In genomic region chr8:90794990-90795861, GRCm38 (mm10) we compare ENCODE assay signal across 8 mouse cellular contexts. TPM values are rescaled to one million over a fixed set of nuclear protein-coding genes. Genes with fewer than 3 reads are reported as not detected.
DNase-seq lines count a peak whose midpoint lies in the region; ATAC-seq lines count a peak whose summit lies in the region.

No protein-coding gene starts in this region.

- peak; percentile 45 for ATAC-seq in forebrain, embryonic 16.5 days
- no peak for ATAC-seq in hindbrain, embryonic 12.5 days (ENCODE audit: low FRiP score)
- ATAC-seq in erythroblast, adult 5-6 weeks (replicated peaks; ENCODE audit: low FRiP score, poor library complexity, severe bottlenecking): no peak

- no peak overlapping the region for H3K27ac ChIP-seq in forebrain, embryonic 16.5 days (ENCODE audit: low read length)
- no peak overlapping the region for H3K27ac ChIP-seq in hindbrain, embryonic 12.5 days

- 0 out of 2 replicates have a peak, but pooled peaks cover 2% of the 10 kb centered on the region for H3K27me3 ChIP-seq in forebrain, embryonic 16.5 days (replicated peaks; ENCODE audit: control insufficient read depth, insufficient read depth, low read length)
- H3K27me3 ChIP-seq in hindbrain, embryonic 12.5 days: no peaks in the 10 kb centered on the region

- H3K9me3 ChIP-seq in forebrain, embryonic 16.5 days (ENCODE audit: control insufficient read depth, low read length): no peaks in the 10 kb centered on the region
- H3K9me3 ChIP-seq in hindbrain, embryonic 12.5 days (replicated peaks): no peaks in the 10 kb centered on the region

- peak overlapping the region; percentile 33 for H3K4me2 ChIP-seq in forebrain, embryonic 16.5 days (ENCODE audit: low read length)
- H3K4me2 ChIP-seq in hindbrain, embryonic 12.5 days (replicated peaks): peak overlapping the region; percentile 29

- peak; percentile 83 for DNase-seq in Muller cell, postnatal 12 days (ENCODE audit: inconsistent ontology term)
- DNase-seq in cerebellum, adult 11 months: peak; percentile 26
- DNase-seq in layer of hippocampus, postnatal 10 days (ENCODE audit: low spot score in 2 of 2): peak; percentile 73 to 75
- DNase-seq in lung, postnatal 4 days: peak; percentile 73 to 85
- DNase-seq in right cerebral cortex, postnatal 25 days: peak; percentile 31

- no peaks in the 10 kb centered on the region for H3K4me1 ChIP-seq in forebrain, embryonic 16.5 days (replicated peaks; ENCODE audit: control insufficient read depth, insufficient read depth, low read length)
- peaks cover 11% of the 10 kb centered on the region for H3K4me1 ChIP-seq in hindbrain, embryonic 12.5 days

- 8% methylated on average over 12 of the region's 12 CpGs for WGBS in forebrain, embryonic 16.5 days
- WGBS in hindbrain, embryonic 12.5 days: 10% methylated on average over 12 of the region's 12 CpGs

- H3K4me3 ChIP-seq in forebrain, embryonic 16.5 days (replicated peaks; ENCODE audit: low read length): 0 out of 2 replicates have a peak overlapping the region, but pooled peaks have one; percentile 7
- H3K4me3 ChIP-seq in hindbrain, embryonic 12.5 days: peak overlapping the region; percentile 2; the same call in 1 of the 2 replicates

- H3K9ac ChIP-seq in forebrain, embryonic 16.5 days (replicated peaks; ENCODE audit: low read depth, low read length): no peak overlapping the region
- H3K9ac ChIP-seq in hindbrain, embryonic 12.5 days: no peak overlapping the region

- H3K36me3 ChIP-seq in forebrain, embryonic 16.5 days (ENCODE audit: control insufficient read depth, insufficient read depth): no peaks in the 10 kb centered on the region
- no peaks in the 10 kb centered on the region for H3K36me3 ChIP-seq in hindbrain, embryonic 12.5 days

RNA-seq across cellular contexts. Expression of gene Gm19935, which starts 22.0 kb away (rescaled TPM):
- 0.58 and 0.60 TPM in 2 replicates for polyA plus RNA-seq in forebrain, embryonic 16.5 days (2015; fragmentation: Nextera tagmentation; extraction: Ambion mirVana)
- 0.96 and 1.5 TPM in 2 replicates for polyA plus RNA-seq in hindbrain, embryonic 12.5 days (2016; fragmentation: Nextera tagmentation; extraction: Ambion mirVana)
- total RNA-seq in layer of hippocampus, postnatal 10 days (2021): 1 to 10 TPM; 1.9 to 3.5 TPM
- total RNA-seq in erythroblast, adult 5-6 weeks (2015; ENCODE audit: low replicate concordance): not detected in 2 replicates
- total RNA-seq in erythroblast, adult 5-6 weeks (2017; ENCODE audit: low replicate concordance): not detected in 2 replicates

RNA-seq across cellular contexts. Expression of gene Chd9, which starts 32.9 kb away (rescaled TPM):
- polyA plus RNA-seq in forebrain, embryonic 16.5 days (2015; fragmentation: Nextera tagmentation; extraction: Ambion mirVana): 93.7 and 97.7 TPM in 2 replicates
- 83.7 and 88.1 TPM in 2 replicates for polyA plus RNA-seq in hindbrain, embryonic 12.5 days (2016; fragmentation: Nextera tagmentation; extraction: Ambion mirVana)
- 100 to 1,000 TPM; 169 to 181 TPM for total RNA-seq in layer of hippocampus, postnatal 10 days (2021)
- total RNA-seq in erythroblast, adult 5-6 weeks (2015; ENCODE audit: low replicate concordance): 47.5 and 64.2 TPM in 2 replicates
- 49.6 and 56.0 TPM in 2 replicates for total RNA-seq in erythroblast, adult 5-6 weeks (2017; ENCODE audit: low replicate concordance)

Comparison
In these comparisons a context has a peak if more than half of its experiments do, and no peak if none do; other contexts are left out.
1. DNase-seq: peak in every context shown above with its lines; median percentile 83 in Muller cell, postnatal 12 days; 79 in lung, postnatal 4 days; 74 in layer of hippocampus, postnatal 10 days; 31 in right cerebral cortex, postnatal 25 days; 26 in cerebellum, adult 11 months.